Comparison of ENCODE assay signal across 14 mouse cellular contexts in genomic region chr9:58710642-58711041, GRCm38 (mm10). TPM values are rescaled to one million over a fixed set of nuclear protein-coding genes. Genes with fewer than 3 reads are reported as not detected.
"Had no signal": no experiment of that assay in that cellular context is flagged by ENCODE, and none has a peak within 500 bp of the region (broad histone marks: within the 10 kb centered on the region; RNA-seq: fewer than 3 reads in every experiment).

No protein-coding gene starts in this region.

- H3K9me3 ChIP-seq: heart, embryonic 12.5 days; hindbrain, embryonic 13.5 days; intestine, embryonic 15.5 days; limb, embryonic 10.5 days; limb, embryonic 12.5 days had no signal

- H3K27me3 ChIP-seq: heart, embryonic 12.5 days; hindbrain, embryonic 13.5 days; intestine, embryonic 15.5 days; limb, embryonic 12.5 days had no signal

- H3K27ac ChIP-seq: heart, adult 2 months; hindbrain, embryonic 13.5 days; intestine, embryonic 15.5 days; layer of hippocampus, adult 2 months; left cerebral cortex, adult 2 months; limb, embryonic 10.5 days; limb, embryonic 12.5 days had no signal

- ATAC-seq: hindbrain, embryonic 16.5 days; inflammation-experienced regulatory T-cells, adult 6 months; intestine, embryonic 15.5 days; intestine, postnatal 0 days had no signal

- H3K4me1 ChIP-seq: heart, embryonic 12.5 days; hindbrain, embryonic 13.5 days; intestine, embryonic 15.5 days had no signal

- H3K4me3 ChIP-seq: heart, adult 2 months; heart, embryonic 12.5 days; hindbrain, embryonic 13.5 days; intestine, embryonic 15.5 days; layer of hippocampus, adult 2 months; left cerebral cortex, adult 2 months; limb, embryonic 10.5 days; limb, embryonic 12.5 days had no signal

- H3K36me3 ChIP-seq: heart, embryonic 12.5 days; hindbrain, embryonic 13.5 days; intestine, embryonic 15.5 days; limb, embryonic 10.5 days; limb, embryonic 12.5 days had no signal

- H3K9ac ChIP-seq: heart, embryonic 12.5 days; hindbrain, embryonic 13.5 days; intestine, embryonic 15.5 days; limb, embryonic 12.5 days had no signal

- H3K4me2 ChIP-seq: heart, embryonic 12.5 days; hindbrain, embryonic 13.5 days; intestine, embryonic 15.5 days; limb, embryonic 12.5 days; liver, embryonic 11.5 days had no signal

RNA-seq across cellular contexts. Expression of gene Rec114, which starts 33.1 kb away (rescaled TPM):
- total RNA-seq: gastrocnemius, postnatal 36 days; left cerebral cortex, postnatal 14 days had no signal
